Mouse (Mus musculus): ENCODE data around the gene Rnf150. TPM values are rescaled to one million over a fixed set of nuclear protein-coding genes. Genes with fewer than 3 reads are reported as not detected.
A peak's percentile ranks its signal among the peaks of the same experiment; 100 is the strongest.

Rnf150 gene
- total RNA-seq, 2 experiments from 2014 or later = 8.8 TPM

GRCm38 (mm10) chr8:82889062-82889720 is 26.0 kb downstream of the Rnf150 start:
- no peak for DNase-seq

GRCm38 (mm10) chr8:82895091-82895490 is 31.9 kb downstream of the Rnf150 start:
- no peak for DNase-seq

GRCm38 (mm10) chr8:82896796-82897195 is 33.6 kb downstream of the Rnf150 start:
- DNase-seq = no peak

GRCm38 (mm10) chr8:82897628-82898458 is 34.7 kb downstream of the Rnf150 start:
- no peak for DNase-seq

GRCm38 (mm10) chr8:82898459-82898841 is 35.3 kb downstream of the Rnf150 start:
- no peak for DNase-seq

GRCm38 (mm10) chr8:82900958-82901357 is 37.8 kb downstream of the Rnf150 start:
- no peak for DNase-seq

GRCm38 (mm10) chr8:82901549-82902138 is 38.5 kb downstream of the Rnf150 start:
- no peak for DNase-seq

GRCm38 (mm10) chr8:82903497-82903896 is 40.3 kb downstream of the Rnf150 start:
- no peak for DNase-seq

- DNase-seq = no peak
Measured at GRCm38 (mm10) chr8:82907271-82907670, 44.1 kb downstream of the Rnf150 start.

GRCm38 (mm10) chr8:82911436-82911835 is 48.3 kb downstream of the Rnf150 start:
- no peak for DNase-seq

- DNase-seq = no peak
Measured at GRCm38 (mm10) chr8:82912282-82912681, 49.1 kb downstream of the Rnf150 start.

GRCm38 (mm10) chr8:82914543-82914942 is 51.4 kb downstream of the Rnf150 start:
- no peak for DNase-seq

GRCm38 (mm10) chr8:82916851-82917539 is 53.8 kb downstream of the Rnf150 start:
- DNase-seq = no peak

- DNase-seq = peak; percentile 22
Measured at GRCm38 (mm10) chr8:82917540-82918316, 54.6 kb downstream of the Rnf150 start.

GRCm38 (mm10) chr8:82919676-82920075 is 56.5 kb downstream of the Rnf150 start:
- no peak for DNase-seq

GRCm38 (mm10) chr8:82920124-82920523 is 57.0 kb downstream of the Rnf150 start:
- no peak for DNase-seq

GRCm38 (mm10) chr8:82925286-82925685 is 62.1 kb downstream of the Rnf150 start:
- DNase-seq = no peak

GRCm38 (mm10) chr8:82926518-82926917 is 63.4 kb downstream of the Rnf150 start:
- DNase-seq = no peak

- DNase-seq = no peak
Measured at GRCm38 (mm10) chr8:82931554-82931953, 68.4 kb downstream of the Rnf150 start.

GRCm38 (mm10) chr8:82936162-82936561 is 73.0 kb downstream of the Rnf150 start:
- no peak for DNase-seq

GRCm38 (mm10) chr8:82936866-82937265 is 73.7 kb downstream of the Rnf150 start:
- no peak for DNase-seq

- DNase-seq = peak; percentile 35
Measured at GRCm38 (mm10) chr8:82939912-82940311, 76.8 kb downstream of the Rnf150 start.
